Mouse (Mus musculus) C2C12 (cell line): Measurements from ENCODE around the gene Homer3. TPM values are rescaled to one million over a fixed set of nuclear protein-coding genes. Genes with fewer than 3 reads are reported as not detected.
A peak's percentile ranks its signal among the peaks of the same experiment; 100 is the strongest.

Source experiments
- H3K27me3 ChIP-seq: one replicate; pipeline ENCODE4 v1.6.1; 2011; ENCODE audit not compliant: control insufficient read depth, insufficient read depth, insufficient read length
- H3K36me3 ChIP-seq: one replicate; pipeline ENCODE4 v1.6.1; 2011; ENCODE audit not compliant: control insufficient read depth, insufficient read depth
- H3K4me3 ChIP-seq: one replicate; pipeline ENCODE4 v1.5.1; 2011; ENCODE audit warnings: mild to moderate bottlenecking, control low read depth; ENCODE audit not compliant: poor library complexity, insufficient read depth, severe bottlenecking
- H3K79me2 ChIP-seq: one replicate; pipeline ENCODE4 v1.6.1; 2011; ENCODE audit not compliant: control insufficient read depth, insufficient read depth
- H3K79me3 ChIP-seq: one replicate; pipeline ENCODE4 v1.6.1; 2011; ENCODE audit warnings: low read depth, control low read depth
- H3ac ChIP-seq: one replicate; pipeline ENCODE3; 2011; ENCODE audit warnings: low read depth; ENCODE audit not compliant: control insufficient read depth, insufficient read length
- CEBPB ChIP-seq: IDR thresholded peaks from one replicate; pipeline ENCODE4 v1.6.1; 2011; ENCODE audit warnings: low read depth, mild to moderate bottlenecking, control low read depth, moderate library complexity
- CTCF ChIP-seq: IDR thresholded peaks from one replicate; pipeline ENCODE4 v1.5.1; 2011; ENCODE audit not compliant: control insufficient read depth, insufficient read depth, insufficient read length
- FOSL1 ChIP-seq: IDR thresholded peaks from one replicate; pipeline ENCODE4 v1.8.0; 2011; ENCODE audit warnings: mild to moderate bottlenecking, low read length; ENCODE audit not compliant: poor library complexity, insufficient read depth, severe bottlenecking
- MAX ChIP-seq: IDR thresholded peaks from one replicate; pipeline ENCODE4 v1.6.1; 2011; ENCODE audit warnings: mild to moderate bottlenecking, control low read depth
- MYOD1 ChIP-seq: IDR thresholded peaks from one replicate; pipeline ENCODE4 v1.6.1; 2011; ENCODE audit warnings: low read depth; ENCODE audit not compliant: control insufficient read depth, insufficient read length
- MYOG ChIP-seq: IDR thresholded peaks from one replicate; pipeline ENCODE4 v1.6.1; 2011; ENCODE audit not compliant: control insufficient read depth, insufficient read length; ENCODE audit errors: extremely low read depth
- USF1 ChIP-seq: IDR thresholded peaks from one replicate; pipeline ENCODE4 v1.6.1; 2011; ENCODE audit warnings: low read depth, mild to moderate bottlenecking, control low read depth, moderate library complexity
- polyA plus RNA-seq: library from polyadenylated mRNA; unstranded; fragments of >200 nt; fragmentation: generic; extraction: Trizol; gene quantifications from one replicate; pipeline ENCODE4 v1.2.1, GENCODE M21; 2012; ENCODE audit warnings: missing spikeins

The Homer3 gene
- polyA plus RNA-seq, 1 experiment: 66.5 TPM

DNA sequence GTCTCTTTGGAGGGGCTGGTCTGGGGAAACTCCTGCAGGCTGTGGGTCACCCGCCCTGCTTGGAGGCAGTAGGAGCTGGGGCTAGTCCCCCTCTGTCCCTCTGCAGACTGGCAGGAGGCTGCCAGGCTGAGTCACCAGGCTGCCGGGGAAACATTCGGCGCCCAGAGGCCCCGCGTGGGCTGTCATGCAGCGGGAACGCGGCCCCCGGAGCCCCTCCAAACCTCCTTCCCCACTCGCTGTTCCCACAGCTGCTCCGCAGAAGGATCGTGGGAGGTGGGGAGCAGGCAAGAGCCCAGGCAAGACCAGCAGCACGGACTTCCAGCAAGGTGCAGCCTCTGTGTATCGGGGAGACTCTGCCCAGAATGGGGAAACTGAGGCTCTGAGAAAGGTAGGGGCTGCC, 4.5 kb upstream of the Homer3 start:
- H3K79me3 ChIP-seq: no peaks in the 10 kb centered on the region
- H3K36me3 ChIP-seq: no peaks in the 10 kb centered on the region
- peaks cover 3% of the 10 kb centered on the region for H3K79me2 ChIP-seq
- no peak for TF ChIP-seq MYOD1
- TF ChIP-seq FOSL1: no peak
- no peak for TF ChIP-seq MYOG
- TF ChIP-seq CEBPB: no peak
- TF ChIP-seq USF1: no peak
- TF ChIP-seq CTCF: no peak
- no peak for TF ChIP-seq MAX
- H3K27me3 ChIP-seq: no peaks in the 10 kb centered on the region
- no peak overlapping the region for H3K4me3 ChIP-seq
- H3ac ChIP-seq: no peak overlapping the region

DNA sequence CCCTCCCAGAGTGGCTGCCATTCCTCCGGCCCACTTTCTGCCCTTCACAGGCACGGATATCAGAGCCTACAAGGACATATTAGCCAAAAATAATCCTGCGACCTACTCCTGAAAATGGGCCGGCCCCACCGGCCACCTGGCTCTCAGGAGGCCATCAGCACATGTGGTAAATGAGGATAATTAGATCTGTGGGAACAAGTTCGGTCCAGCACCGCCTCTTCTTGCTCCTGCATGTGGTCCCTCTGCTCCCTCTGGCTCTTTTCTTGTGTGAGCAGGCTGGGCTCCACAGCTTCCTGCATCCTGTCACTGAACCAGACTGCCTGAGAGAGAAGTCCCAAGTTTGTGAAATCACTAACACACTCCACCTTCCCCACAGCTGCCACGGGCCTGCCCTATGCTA, 3.4 kb upstream of the Homer3 start:
- no peaks in the 10 kb centered on the region for H3K36me3 ChIP-seq
- no peaks in the 10 kb centered on the region for H3K27me3 ChIP-seq
- H3K4me3 ChIP-seq: no peak overlapping the region
- H3K79me2 ChIP-seq: peaks cover 14% of the 10 kb centered on the region
- peaks cover 8% of the 10 kb centered on the region for H3K79me3 ChIP-seq
- TF ChIP-seq CEBPB: no peak
- no peak for TF ChIP-seq USF1
- TF ChIP-seq FOSL1: no peak
- no peak for TF ChIP-seq MYOD1
- no peak for TF ChIP-seq MYOG
- TF ChIP-seq MAX: no peak
- no peak for TF ChIP-seq CTCF
- H3ac ChIP-seq: no peak overlapping the region

DNA sequence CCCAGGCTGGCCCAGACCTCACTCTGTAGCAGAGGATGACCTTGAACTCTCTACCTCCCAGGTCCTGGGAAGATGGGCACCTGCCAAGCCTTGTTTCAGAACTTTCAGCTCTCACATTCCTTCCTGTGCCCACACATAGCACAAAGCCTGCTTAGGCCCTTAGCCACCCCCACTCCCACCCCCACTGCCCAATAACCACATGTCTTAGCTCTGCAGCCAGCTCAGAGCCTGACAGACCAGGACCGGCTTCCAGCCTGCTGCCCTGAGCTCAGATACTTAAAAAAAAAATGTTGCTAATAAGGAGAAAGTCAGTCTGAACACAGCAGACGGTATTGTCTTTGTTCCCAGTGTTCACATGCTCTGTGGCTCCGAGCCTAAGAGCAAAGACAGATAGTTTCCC, 1.6 kb upstream of the Homer3 start:
- no peaks in the 10 kb centered on the region for H3K27me3 ChIP-seq
- no peak overlapping the region for H3K4me3 ChIP-seq
- H3K79me3 ChIP-seq: peaks cover 14% of the 10 kb centered on the region
- peaks cover 8% of the 10 kb centered on the region for H3K36me3 ChIP-seq
- no peak overlapping the region for H3ac ChIP-seq
- H3K79me2 ChIP-seq: peaks cover 32% of the 10 kb centered on the region
- TF ChIP-seq MYOG: no peak
- no peak for TF ChIP-seq CTCF
- TF ChIP-seq FOSL1: no peak
- TF ChIP-seq MAX: no peak
- TF ChIP-seq CEBPB: no peak
- TF ChIP-seq USF1: no peak

GRCm38 (mm10) chr8:70283136-70284077, 780 bp downstream of the Homer3 start:
- Histone ChIP-seq H3K27me3 (no peaks in the 10 kb centered on the region), H3ac (peak overlapping the region; percentile 97), H3K79me3 (peaks cover 17% of the 10 kb centered on the region), H3K4me3 (peak overlapping the region; percentile 79), H3K79me2 (peaks cover 37% of the 10 kb centered on the region), H3K36me3 (peaks cover 26% of the 10 kb centered on the region)
- no peak for TF ChIP-seq CTCF
- no peak for TF ChIP-seq MYOD1
- TF ChIP-seq MAX: no peak
- no peak for TF ChIP-seq USF1
- no peak for TF ChIP-seq FOSL1
- TF ChIP-seq CEBPB: no peak
- TF ChIP-seq MYOG: no peak

- Histone ChIP-seq H3ac (no peak overlapping the region), H3K4me3 (no peak overlapping the region), H3K36me3 (peaks cover 27% of the 10 kb centered on the region), H3K27me3 (no peaks in the 10 kb centered on the region), H3K79me2 (peaks cover 37% of the 10 kb centered on the region), H3K79me3 (peaks cover 17% of the 10 kb centered on the region)
- TF ChIP-seq MYOD1 (no peak), MAX (no peak), FOSL1 (no peak), MYOG (no peak), CTCF (no peak), USF1 (no peak), CEBPB (no peak)
These were observed 1.8 kb downstream of the Homer3 start for GRCm38 (mm10) chr8:70284421-70284820.

DNA sequence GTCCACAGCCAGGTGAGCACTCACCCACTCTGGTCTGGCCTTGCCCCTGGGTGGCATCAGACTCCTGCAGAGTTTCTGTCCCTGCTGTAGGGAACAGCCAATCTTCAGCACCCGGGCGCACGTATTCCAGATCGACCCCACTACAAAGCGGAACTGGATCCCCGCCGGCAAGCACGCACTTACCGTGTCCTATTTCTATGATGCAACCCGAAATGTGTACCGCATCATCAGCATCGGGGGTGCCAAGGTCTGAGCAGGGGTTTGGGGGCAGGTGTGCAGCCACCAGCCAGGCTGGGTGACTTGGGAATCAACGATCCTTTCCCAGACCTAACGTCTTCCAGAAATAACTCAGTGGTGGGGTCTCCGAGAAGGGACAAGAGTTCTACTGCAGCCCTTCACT, 2.7 kb downstream of the Homer3 start:
- H3K79me3 ChIP-seq: peaks cover 17% of the 10 kb centered on the region
- no peak overlapping the region for H3ac ChIP-seq
- no peak overlapping the region for H3K4me3 ChIP-seq
- H3K36me3 ChIP-seq: peaks cover 31% of the 10 kb centered on the region
- peaks cover 37% of the 10 kb centered on the region for H3K79me2 ChIP-seq
- TF ChIP-seq CEBPB: no peak
- no peak for TF ChIP-seq CTCF
- no peak for TF ChIP-seq USF1
- TF ChIP-seq MYOG: no peak
- TF ChIP-seq MAX: no peak
- no peak for TF ChIP-seq FOSL1
- TF ChIP-seq MYOD1: no peak
- no peaks in the 10 kb centered on the region for H3K27me3 ChIP-seq
